Mouse (Mus musculus): ENCODE results near the gene Cfap44.

Gene Cfap44

GRCm38 (mm10) chr16:44530829-44531228 is 136.2 kb downstream of the Cfap44 start:
- no peak for DNase-seq (ENCODE audit: low spot score in 2 of 2)

GRCm38 (mm10) chr16:44531239-44531797 is 136.7 kb downstream of the Cfap44 start:
- DNase-seq (ENCODE audit: low spot score in 2 of 2) = no peak
